Mouse (Mus musculus): ENCODE measurements around the gene Cecr2. TPM values are rescaled to one million over a fixed set of nuclear protein-coding genes. Genes with fewer than 3 reads are reported as not detected.

The Cecr2 gene
- polyA plus RNA-seq, 1 experiment from 2014 or later, result 3.6 TPM

GRCm38 (mm10) chr6:120790717-120791116 lies 124.5 kb downstream of the Cecr2 start:
- H3K9ac ChIP-seq (ENCODE audit: low read depth, low read length), result no peak overlapping the region
- peaks cover 34% of the 10 kb centered on the region for H3K36me3 ChIP-seq (ENCODE audit: insufficient read depth, low read length)
- H3K4me3 ChIP-seq (replicated peaks; ENCODE audit: low read depth, low read length), result no peak overlapping the region
- TF ChIP-seq CTCF (IDR thresholded peaks at IDR 0.05; ENCODE audit: low read depth), result no peak
- H3K4me2 ChIP-seq (ENCODE audit: low read length), result no peak overlapping the region
- H3K4me1 ChIP-seq (replicated peaks; ENCODE audit: insufficient read depth, low read length), result no peaks in the 10 kb centered on the region
- peak; percentile 49 for ATAC-seq (replicated peaks; ENCODE audit: low FRiP score, low read depth)
- H3K27me3 ChIP-seq (ENCODE audit: insufficient read depth, low read length), result no peaks in the 10 kb centered on the region
- DNase-seq (ENCODE audit: low spot score), result no peak
- 47% methylated on average over 5 of the region's 5 CpGs for WGBS
- no peaks in the 10 kb centered on the region for H3K9me3 ChIP-seq (replicated peaks; ENCODE audit: low read length)
- H3K27ac ChIP-seq, result no peak overlapping the region

GRCm38 (mm10) chr6:120792947-120793346 lies 126.8 kb downstream of the Cecr2 start:
- peak; percentile 52 for TF ChIP-seq CTCF (IDR thresholded peaks at IDR 0.05; ENCODE audit: low read depth)
- Histone ChIP-seq H3K36me3 (ENCODE audit: insufficient read depth, low read length) (peaks cover 49% of the 10 kb centered on the region), H3K4me3 (replicated peaks; ENCODE audit: low read depth, low read length) (no peak overlapping the region), H3K4me2 (ENCODE audit: low read length) (no peak overlapping the region), H3K9me3 (replicated peaks; ENCODE audit: low read length) (no peaks in the 10 kb centered on the region), H3K27me3 (ENCODE audit: insufficient read depth, low read length) (no peaks in the 10 kb centered on the region), H3K27ac (no peak overlapping the region), H3K9ac (ENCODE audit: low read depth, low read length) (no peak overlapping the region), H3K4me1 (replicated peaks; ENCODE audit: insufficient read depth, low read length) (no peaks in the 10 kb centered on the region)
- 71% methylated on average over 8 of the region's 8 CpGs for WGBS
- no peak for DNase-seq (ENCODE audit: low spot score)
- no peak for ATAC-seq (replicated peaks; ENCODE audit: low FRiP score, low read depth)

- DNase-seq (ENCODE audit: low spot score) (no peak), ATAC-seq (replicated peaks; ENCODE audit: low FRiP score, low read depth) (no peak)
- Histone ChIP-seq H3K27ac (no peak overlapping the region), H3K4me1 (replicated peaks; ENCODE audit: insufficient read depth, low read length) (no peaks in the 10 kb centered on the region), H3K36me3 (ENCODE audit: insufficient read depth, low read length) (peaks cover 59% of the 10 kb centered on the region), H3K4me2 (ENCODE audit: low read length) (no peak overlapping the region), H3K4me3 (replicated peaks; ENCODE audit: low read depth, low read length) (no peak overlapping the region), H3K9ac (ENCODE audit: low read depth, low read length) (no peak overlapping the region), H3K9me3 (replicated peaks; ENCODE audit: low read length) (no peaks in the 10 kb centered on the region), H3K27me3 (ENCODE audit: insufficient read depth, low read length) (no peaks in the 10 kb centered on the region)
- TF ChIP-seq CTCF (IDR thresholded peaks at IDR 0.05; ENCODE audit: low read depth), result no peak
- 87% methylated on average over 5 of the region's 5 CpGs for WGBS
Measured at GRCm38 (mm10) chr6:120795422-120796086, 129.4 kb downstream of the Cecr2 start.

GRCm38 (mm10) chr6:120796111-120796510 lies 129.9 kb downstream of the Cecr2 start:
- WGBS, result 89% methylated on average over 2 of the region's 2 CpGs
- ATAC-seq (replicated peaks; ENCODE audit: low FRiP score, low read depth) (no peak), DNase-seq (ENCODE audit: low spot score) (no peak)
- H3K4me2 ChIP-seq (ENCODE audit: low read length), result no peak overlapping the region
- no peak overlapping the region for H3K4me3 ChIP-seq (replicated peaks; ENCODE audit: low read depth, low read length)
- H3K27me3 ChIP-seq (ENCODE audit: insufficient read depth, low read length), result no peaks in the 10 kb centered on the region
- no peaks in the 10 kb centered on the region for H3K9me3 ChIP-seq (replicated peaks; ENCODE audit: low read length)
- H3K9ac ChIP-seq (ENCODE audit: low read depth, low read length), result no peak overlapping the region
- no peak overlapping the region for H3K27ac ChIP-seq
- peaks cover 64% of the 10 kb centered on the region for H3K36me3 ChIP-seq (ENCODE audit: insufficient read depth, low read length)
- no peak for TF ChIP-seq CTCF (IDR thresholded peaks at IDR 0.05; ENCODE audit: low read depth)
- H3K4me1 ChIP-seq (replicated peaks; ENCODE audit: insufficient read depth, low read length), result no peaks in the 10 kb centered on the region

GRCm38 (mm10) chr6:120798019-120798418 lies 131.8 kb downstream of the Cecr2 start:
- no peaks in the 10 kb centered on the region for H3K27me3 ChIP-seq (ENCODE audit: insufficient read depth, low read length)
- WGBS, result 86% methylated on average over 7 of the region's 7 CpGs
- no peak for DNase-seq (ENCODE audit: low spot score)
- no peak overlapping the region for H3K4me2 ChIP-seq (ENCODE audit: low read length)
- H3K4me1 ChIP-seq (replicated peaks; ENCODE audit: insufficient read depth, low read length), result no peaks in the 10 kb centered on the region
- no peak for ATAC-seq (replicated peaks; ENCODE audit: low FRiP score, low read depth)
- no peak overlapping the region for H3K27ac ChIP-seq
- no peak overlapping the region for H3K4me3 ChIP-seq (replicated peaks; ENCODE audit: low read depth, low read length)
- no peaks in the 10 kb centered on the region for H3K9me3 ChIP-seq (replicated peaks; ENCODE audit: low read length)
- H3K36me3 ChIP-seq (ENCODE audit: insufficient read depth, low read length), result peaks cover 62% of the 10 kb centered on the region
- no peak overlapping the region for H3K9ac ChIP-seq (ENCODE audit: low read depth, low read length)
- TF ChIP-seq CTCF (IDR thresholded peaks at IDR 0.05; ENCODE audit: low read depth), result no peak

- no peak for TF ChIP-seq CTCF (IDR thresholded peaks at IDR 0.05; ENCODE audit: low read depth)
- H3K36me3 ChIP-seq (ENCODE audit: insufficient read depth, low read length), result peaks cover 62% of the 10 kb centered on the region
- DNase-seq (ENCODE audit: low spot score), result no peak
- no peak overlapping the region for H3K27ac ChIP-seq
- H3K9ac ChIP-seq (ENCODE audit: low read depth, low read length), result no peak overlapping the region
- no peak for ATAC-seq (replicated peaks; ENCODE audit: low FRiP score, low read depth)
- no peaks in the 10 kb centered on the region for H3K4me1 ChIP-seq (replicated peaks; ENCODE audit: insufficient read depth, low read length)
- no peak overlapping the region for H3K4me3 ChIP-seq (replicated peaks; ENCODE audit: low read depth, low read length)
- WGBS, result 89% methylated on average over 4 of the region's 4 CpGs
- no peaks in the 10 kb centered on the region for H3K27me3 ChIP-seq (ENCODE audit: insufficient read depth, low read length)
- no peaks in the 10 kb centered on the region for H3K9me3 ChIP-seq (replicated peaks; ENCODE audit: low read length)
- H3K4me2 ChIP-seq (ENCODE audit: low read length), result no peak overlapping the region
Measured at GRCm38 (mm10) chr6:120798905-120799304, 132.7 kb downstream of the Cecr2 start.

- Histone ChIP-seq H3K4me1 (replicated peaks; ENCODE audit: insufficient read depth, low read length) (no peaks in the 10 kb centered on the region), H3K9me3 (replicated peaks; ENCODE audit: low read length) (no peaks in the 10 kb centered on the region), H3K27ac (no peak overlapping the region), H3K9ac (ENCODE audit: low read depth, low read length) (no peak overlapping the region), H3K4me2 (ENCODE audit: low read length) (no peak overlapping the region), H3K27me3 (ENCODE audit: insufficient read depth, low read length) (no peaks in the 10 kb centered on the region), H3K4me3 (replicated peaks; ENCODE audit: low read depth, low read length) (no peak overlapping the region), H3K36me3 (ENCODE audit: insufficient read depth, low read length) (peaks cover 62% of the 10 kb centered on the region)
- DNase-seq (ENCODE audit: low spot score) (no peak), ATAC-seq (replicated peaks; ENCODE audit: low FRiP score, low read depth) (no peak)
- TF ChIP-seq CTCF (IDR thresholded peaks at IDR 0.05; ENCODE audit: low read depth), result no peak
- 88% methylated on average over 4 of the region's 4 CpGs for WGBS
Measured at GRCm38 (mm10) chr6:120799581-120800041, 133.4 kb downstream of the Cecr2 start.

Data from kidney, postnatal 0 days (tissue).